Mouse (Mus musculus) yolk sac, embryonic 10.5 days (tissue): ENCODE results near the gene Strn3.

Source experiments
- DNase-seq: peaks from one replicate; pipeline ENCODE4 v3.0.0-alpha.2; 2017; ENCODE audit warnings: low spot score

The Strn3 gene

DNA sequence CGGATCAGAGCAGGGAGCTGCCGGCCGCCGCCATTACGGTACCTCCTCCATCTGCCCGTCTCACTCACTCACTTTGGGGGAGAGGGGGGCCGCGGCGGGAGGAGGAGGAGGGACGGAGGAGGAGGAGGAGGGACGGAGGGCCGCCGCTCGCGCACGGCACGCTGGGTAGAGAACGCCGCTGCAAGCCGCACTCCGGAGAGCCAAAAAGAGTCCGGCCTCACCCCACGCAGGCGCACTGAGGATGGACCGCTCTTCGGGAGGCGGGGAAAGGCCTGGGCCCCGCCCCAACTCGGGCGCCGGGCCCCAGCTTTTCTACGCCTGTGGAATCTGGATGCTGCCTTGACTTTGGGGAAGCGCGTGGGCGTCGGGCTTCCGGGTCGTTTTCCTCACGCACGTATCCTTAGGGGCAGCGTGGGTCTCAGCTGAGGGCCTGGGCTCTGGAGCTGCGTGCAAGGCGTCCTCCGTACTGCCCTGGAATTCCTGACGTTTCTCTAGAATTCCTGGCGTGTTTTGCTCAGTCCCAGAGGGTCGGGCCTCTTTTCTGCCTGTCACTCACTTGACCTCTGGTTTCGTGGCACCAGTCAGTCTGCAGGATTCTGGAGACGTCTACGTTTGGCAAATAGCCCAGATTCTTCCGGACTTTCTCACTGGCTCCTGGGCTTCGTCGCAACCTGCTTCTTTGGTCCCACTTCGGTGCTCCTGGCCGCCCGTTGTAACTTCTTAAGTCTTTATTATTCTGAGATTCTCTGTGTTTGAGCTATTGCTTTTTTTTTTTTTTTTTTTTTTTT is at the start of gene Strn3:
Strn3 (minus strand) TSS at position 53 of the 788 bp plus-strand sequence.
- peak; percentile 98 for DNase-seq

DNA sequence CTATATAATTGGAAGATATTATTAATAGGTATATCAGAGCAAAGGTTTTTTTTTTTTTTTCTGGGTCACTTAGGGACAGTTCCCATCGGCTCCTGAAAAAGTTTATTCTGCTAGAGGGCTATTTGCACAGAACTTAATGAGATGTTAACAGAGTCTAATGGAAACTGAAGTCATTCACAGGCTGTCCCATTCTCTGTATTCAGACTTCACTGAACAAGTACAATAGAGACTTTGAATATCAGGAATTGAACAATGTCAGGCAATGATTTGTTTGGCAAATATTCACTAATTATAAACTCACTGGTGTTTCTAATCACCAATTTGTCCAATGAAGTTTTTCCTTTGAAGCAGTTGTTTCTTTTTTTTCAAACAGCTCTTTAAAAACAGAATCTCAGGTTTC is 45.1 kb upstream of the Strn3 start:
- no peak for DNase-seq

DNA sequence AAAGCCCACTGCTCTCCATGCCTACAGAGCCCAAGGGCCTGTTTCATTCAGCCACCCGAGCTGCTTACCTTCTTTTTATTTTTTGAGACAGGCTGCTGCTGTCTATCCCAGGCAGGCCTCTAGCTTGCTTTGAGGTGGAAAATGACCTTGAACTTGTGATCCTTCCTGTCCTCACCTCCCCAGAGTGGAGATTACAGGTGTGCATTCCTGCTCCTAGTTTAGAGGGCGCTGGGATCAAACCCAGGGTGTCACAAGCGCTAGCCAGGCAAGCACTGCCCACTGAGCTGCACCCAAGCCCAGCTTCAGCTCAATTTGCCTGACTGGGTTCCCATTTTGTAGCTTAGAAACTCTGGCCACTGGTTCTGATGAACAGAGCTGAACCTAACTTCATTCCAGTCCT is 44.7 kb upstream of the Strn3 start:
- DNase-seq, result no peak

DNA sequence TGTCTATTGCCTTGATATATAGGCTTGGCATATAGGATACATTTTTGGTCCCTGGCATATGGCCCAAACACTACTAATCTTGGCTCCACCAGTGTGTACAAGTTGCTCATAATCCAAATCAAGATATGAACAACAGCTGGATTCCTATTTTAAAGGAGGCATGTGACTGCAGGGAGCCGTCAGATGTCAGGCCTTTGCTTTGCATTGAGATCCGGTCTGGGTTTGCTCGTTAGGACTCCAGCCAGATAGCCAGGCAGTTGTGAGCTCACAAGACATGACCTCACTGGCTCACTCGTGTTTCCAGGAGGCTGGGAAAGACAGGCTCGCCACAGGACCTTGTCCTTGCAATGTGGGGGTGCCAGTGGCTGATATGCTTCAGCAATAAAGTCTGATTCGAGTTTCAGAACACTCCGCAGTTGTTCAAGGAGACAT is 44.2 kb upstream of the Strn3 start:
- no peak for DNase-seq

DNA sequence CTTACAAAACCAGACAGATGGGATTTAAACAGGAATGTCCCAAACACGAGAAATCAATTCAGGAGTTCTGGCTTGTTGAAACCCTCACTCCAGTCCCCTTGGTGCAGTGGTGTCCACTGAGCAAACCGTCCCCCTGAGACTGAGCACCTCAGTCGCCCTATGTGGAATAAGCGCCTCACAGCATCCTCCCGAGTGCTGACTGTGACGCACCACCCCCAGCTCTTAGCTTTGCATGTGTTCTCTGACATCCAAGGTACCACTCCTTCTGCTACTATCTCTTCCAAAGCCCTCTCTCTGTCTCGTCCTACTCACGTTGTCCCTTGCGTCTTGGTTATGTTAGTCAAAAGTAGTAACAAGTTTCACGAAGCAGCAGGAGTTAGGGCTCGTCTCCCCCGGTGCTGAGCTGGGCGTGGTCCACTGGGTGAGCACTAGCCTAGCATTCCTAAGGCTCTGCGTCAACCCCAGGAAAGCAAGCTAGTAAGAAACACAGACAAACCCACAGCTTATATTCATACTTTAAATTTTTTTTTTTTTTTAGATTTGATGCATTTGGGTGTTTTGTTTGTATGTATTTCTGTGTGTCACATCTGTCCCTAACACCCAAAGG is 43.0 kb upstream of the Strn3 start:
- no peak for DNase-seq

DNA sequence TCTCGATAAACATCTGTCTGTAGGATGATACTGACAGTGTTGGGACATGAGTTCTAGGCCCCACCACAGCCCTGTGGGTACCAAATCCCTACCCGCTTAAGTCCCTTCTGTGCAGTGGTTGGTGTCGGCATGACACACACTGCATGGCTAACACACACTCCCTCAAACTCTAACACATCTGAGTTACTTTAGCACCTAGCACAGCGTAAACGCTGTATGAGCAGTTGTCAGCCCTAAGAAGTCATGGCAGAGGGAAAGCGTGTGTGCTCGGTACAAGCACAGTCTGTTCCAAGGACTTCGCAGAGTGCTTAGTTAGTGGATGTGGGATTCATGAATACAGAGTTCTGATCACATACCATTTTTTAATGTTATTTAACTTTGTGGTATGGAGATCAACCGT is 38.1 kb upstream of the Strn3 start:
- DNase-seq, result no peak

DNA sequence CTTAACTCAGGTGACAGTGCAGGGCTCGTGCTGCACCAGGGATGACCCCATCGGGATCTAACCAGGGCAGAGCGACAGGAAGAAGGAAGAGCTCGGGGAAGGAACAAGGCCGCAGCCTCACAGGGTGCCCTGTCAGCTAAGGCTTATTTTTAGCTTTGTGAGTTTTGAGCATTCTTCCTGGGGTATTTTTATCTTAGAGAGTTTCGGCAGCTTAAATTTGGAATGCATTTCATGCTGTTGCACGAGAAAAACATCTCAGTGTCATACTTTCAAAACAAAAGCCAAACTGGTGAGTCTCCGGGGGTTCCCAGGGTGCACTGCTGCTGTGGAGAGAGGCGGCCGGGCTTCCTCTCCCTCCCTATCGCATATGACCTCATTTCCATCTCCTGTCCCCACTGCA is 37.4 kb upstream of the Strn3 start:
- no peak for DNase-seq

DNA sequence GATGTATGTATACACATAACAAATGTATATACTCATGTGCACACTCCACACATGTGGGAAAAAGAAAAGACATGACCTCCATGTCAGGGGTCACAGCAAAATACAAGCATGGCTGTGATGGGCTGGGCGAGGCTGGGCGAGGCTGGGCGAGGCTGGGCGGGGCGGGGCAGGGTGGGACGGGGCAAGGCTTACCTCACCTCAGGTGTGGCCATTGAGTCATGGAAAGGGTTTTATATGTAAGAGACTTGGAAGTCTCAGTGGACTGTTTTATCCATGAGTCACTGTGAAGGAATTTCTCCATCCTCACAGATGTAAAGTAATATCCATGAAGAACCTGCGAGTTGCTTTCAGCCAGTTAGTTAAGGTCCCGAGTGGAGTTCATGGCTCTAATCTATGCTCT is 30.1 kb upstream of the Strn3 start:
- no peak for DNase-seq

DNA sequence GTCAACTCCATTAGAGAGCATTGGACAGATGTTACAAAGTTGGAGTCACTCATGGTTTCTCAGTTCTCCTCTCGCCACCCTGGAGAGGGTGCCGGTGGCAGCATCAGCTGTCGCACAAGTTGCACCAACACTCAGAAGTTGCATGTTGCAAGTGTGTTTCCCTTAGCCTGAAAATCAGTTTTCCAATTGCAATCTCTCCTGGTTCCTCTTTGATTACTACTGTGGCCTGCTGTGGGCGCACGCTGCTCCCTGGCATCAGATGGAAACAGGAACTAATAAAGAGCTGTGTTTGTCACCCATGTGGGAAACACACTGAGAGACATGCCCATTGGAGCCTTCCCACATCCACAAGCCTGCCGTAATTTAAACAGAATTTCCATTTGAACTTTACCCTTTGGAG is 26.9 kb upstream of the Strn3 start:
- no peak for DNase-seq

DNA sequence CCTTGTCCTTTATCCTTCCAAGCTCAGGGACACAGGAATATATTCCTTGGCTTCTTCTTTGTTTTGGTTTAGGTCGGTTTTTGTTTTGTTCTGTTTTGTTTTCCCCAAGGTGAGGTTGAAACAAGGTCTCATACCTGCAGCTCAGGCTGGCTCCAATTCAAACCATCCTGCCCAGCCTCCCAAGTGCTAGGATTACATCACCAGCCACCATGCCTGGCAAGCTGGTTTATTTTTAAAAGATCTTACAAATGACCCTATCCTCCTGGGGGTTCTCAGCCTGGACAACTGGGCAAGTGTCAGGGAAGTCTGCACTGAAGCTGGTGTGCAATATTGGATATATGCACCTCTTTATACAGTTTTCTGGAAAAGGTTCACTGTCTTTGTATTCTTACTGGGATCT is 21.0 kb upstream of the Strn3 start:
- DNase-seq, result no peak

DNA sequence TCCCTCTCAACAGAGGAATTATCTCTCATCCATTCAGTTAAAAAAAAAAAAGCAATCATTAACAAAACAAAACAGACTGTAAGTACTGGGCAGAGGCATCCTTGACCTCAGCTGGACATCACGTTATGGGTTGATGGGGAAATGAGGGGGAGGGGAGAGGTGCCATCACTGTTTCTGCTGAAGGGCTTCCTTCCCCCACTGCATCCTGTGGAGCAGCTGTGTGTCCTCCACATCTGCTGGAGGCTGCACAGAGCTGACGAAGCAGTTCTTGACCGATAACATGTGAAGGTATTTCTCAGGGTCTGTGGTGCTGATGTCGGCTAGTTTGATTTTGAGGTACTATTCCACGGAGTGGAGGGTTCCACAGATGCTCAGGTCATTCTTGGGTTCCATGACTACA is 18.5 kb upstream of the Strn3 start:
- DNase-seq, result no peak

DNA sequence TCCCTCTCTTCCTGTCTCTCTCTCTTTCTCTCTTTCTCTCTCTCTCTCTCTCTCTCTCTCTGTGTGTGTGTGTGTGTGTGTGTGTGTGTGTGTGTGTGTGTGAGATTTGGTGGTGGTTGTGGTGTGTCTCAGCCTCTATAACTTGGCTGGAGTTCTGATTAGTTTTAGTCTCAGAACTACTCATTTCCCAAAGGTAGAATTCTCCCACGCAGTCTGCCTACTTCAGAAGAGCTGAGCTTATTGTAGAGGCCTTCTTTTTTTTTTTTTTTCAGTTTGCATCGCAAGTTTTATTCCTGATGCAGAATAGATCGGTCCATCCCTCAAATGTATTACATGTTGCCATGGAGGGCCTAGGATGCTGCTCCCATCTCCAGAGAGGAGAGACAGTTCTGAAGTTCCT is 18.0 kb upstream of the Strn3 start:
- DNase-seq, result no peak

DNA sequence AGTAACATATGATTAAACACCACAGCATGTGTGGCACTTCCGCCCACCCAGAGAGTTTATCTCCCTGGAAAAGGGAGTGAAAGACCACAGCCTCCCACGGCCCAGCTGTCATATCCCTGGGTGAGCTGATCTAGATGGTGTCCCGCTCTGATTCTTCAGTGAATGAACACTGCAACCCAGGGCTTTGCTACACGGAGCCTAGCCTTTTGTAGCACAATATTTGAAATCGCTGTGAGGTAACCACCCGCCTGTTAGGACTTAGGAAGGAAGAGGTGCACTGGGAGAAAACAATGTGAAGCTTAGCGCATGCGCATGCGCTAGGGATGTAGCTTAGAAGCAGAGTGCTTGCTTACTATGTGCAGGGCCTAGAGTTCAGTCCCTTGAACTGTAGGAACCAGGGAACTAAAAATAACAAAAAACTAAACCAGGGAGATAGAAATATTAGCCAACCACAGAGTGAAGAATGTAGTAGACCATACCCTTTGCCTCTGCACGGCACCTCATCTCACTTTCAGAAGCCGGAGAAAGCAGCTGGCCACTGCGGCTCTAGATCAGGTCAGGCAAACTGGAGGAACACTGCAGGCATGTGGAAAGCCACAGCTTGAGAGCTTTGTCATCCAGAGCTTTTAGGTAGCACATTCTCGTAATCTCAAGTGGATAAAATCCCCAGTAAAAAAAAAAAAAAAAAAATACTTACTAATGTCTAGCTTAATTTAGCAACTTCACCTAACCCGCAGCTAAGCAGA is 17.4 kb upstream of the Strn3 start:
- DNase-seq, result no peak

DNA sequence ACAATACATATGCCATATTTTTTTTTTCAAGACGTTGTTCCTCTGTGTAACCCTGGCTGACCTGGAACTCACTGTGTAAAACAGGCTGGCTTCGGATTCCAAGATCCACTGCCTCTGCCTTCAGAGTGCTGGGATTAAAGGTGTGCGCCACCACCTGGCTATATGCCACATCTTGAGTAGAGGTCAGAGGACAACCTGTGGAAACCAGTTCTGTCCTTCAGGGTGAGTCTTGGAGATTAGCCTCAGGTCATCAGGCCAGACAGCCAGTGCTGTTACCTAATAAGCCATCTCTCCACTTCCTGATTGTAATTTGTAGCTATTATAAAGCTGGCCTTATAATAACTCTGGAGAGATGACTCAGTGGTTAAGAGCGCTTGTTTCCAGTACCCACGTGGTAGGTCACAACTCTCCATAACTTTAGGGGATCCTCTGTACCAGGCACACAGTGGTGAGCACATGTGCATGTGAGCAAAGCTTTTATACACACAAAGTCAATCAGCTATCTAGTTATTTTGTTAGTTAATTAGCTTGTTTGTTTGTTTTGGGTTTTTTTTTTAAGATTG is 15.1 kb upstream of the Strn3 start:
- DNase-seq, result peak; percentile 27

DNA sequence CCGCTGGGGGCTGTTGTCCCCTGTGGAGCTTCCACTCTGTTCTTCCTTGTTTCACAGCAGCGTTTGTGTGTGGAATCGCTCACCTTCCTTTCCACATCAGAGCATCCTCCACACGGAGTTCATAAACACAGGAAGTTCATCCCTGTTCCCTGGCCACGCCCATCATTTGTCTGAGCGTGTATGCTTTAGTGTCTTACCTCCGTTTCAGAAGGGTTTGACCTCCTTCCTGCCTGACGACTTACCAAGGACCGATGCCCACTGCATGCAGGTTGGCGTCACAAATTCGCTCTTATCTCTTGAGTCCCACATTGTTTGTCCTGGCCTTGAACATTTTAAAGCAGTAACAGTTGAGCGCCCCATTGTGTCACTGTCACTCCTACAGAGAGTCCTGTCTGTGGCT is 14.1 kb upstream of the Strn3 start:
- no peak for DNase-seq

DNA sequence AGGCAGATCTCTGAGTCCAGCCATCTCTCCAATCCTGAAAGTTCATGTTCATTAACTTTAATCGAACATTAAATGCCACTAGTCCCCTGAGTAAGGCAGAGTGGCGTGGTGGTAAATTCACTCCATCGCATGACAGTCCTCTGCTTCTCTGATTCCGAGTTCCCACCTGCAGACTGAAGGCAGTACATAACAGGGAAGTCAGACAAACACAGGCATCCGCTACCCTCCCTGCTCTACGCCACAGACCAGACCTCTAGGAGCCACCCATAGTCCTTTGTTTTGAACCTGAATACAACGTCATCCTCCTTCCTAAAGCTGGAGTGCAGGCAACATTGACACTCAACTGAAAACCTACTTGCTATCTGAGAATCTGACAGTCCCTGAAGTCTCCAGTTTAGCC is 12.9 kb upstream of the Strn3 start:
- DNase-seq, result no peak

DNA sequence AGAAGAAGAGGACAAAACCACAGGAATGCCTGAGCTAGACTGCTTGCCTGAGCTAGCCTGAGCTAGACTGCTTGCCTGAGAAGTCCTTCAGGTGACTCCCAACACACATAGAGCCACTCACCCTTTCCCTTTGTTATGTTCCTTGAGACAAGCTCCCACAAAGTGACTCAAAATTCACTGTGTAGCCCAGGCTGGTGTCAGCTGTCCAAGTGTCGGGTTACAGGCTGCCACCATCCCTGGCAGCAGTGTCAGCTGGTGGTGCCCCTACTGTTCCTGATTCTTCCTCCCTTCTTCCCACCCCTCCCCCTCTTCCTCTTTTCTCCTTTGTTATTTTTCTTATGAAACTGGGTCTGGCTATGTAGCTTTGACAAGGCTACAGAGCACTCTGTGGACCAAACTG is 12.2 kb upstream of the Strn3 start:
- DNase-seq, result no peak

DNA sequence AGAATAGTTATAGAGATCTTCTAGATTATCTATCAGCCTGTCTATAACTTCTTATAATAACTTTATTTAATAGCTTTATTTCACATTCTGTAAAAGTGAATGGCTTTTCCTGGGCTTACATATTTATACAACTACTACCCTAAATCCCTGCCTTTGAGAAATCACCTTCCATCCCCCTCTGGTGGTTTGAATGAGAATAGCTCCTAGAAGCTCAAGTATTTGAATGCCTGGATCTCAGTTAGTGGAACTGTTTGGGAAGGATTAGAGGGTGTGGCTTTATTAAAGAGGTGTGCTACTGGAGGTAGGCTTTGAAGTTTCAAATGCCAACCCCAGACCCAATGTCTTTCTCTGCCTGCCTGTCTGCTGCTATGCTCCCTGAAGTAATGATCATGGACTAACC is 10.0 kb upstream of the Strn3 start:
- no peak for DNase-seq

DNA sequence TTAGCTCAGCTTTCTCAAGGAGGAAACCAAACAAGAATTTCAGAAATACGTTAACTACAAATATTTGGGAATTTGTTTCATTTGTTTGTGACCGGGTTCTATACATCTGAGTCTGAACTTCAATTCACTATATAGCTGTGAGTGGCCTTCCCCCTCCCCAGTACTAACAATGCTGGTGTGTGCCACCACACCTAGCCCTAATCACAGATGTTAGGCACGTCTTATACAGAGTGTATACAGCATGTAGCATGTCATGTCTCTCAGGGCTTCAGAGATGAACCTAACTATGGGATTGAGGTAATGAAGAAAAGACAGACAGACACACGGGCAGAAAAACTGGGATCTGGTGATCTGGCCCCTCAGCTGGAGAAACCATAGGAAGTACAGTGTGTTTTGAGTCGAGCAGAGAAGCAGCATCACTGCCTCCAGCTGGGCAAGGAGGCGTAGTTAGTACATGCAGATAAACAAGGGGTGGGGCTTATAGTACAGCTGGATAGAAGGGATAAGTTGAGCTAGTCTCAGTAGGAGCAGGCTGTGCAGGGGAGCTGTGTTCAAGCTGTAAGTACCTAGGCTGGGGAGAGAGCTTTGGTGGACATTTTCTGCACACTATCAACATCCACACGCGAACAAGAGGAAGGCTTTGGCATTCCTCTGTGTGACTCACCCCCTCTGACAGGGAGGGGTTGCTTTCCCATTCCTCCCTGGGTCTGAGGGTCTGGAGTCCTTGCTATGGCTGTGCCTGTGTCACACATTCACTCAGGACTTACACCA is 8.1 kb upstream of the Strn3 start:
- DNase-seq, result peak; percentile 25

DNA sequence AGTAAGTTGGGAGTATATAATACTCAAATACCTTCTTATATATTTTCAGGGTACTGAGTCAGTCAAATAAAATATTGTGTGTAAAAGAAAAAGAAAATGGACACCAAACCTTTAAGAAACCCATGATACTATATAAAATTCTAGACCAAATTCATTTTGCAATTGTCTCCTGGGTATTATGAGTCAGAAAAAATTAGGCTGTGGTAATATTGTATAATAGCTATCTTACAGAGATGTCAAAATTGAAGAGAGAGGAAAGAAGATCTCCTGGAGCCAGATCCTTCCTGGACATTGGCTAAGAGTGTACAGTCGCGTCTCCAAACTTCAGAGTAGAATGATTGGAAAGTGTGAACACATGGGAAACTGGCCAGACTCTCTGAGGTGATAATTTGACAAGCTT is 4.5 kb upstream of the Strn3 start:
- no peak for DNase-seq

DNA sequence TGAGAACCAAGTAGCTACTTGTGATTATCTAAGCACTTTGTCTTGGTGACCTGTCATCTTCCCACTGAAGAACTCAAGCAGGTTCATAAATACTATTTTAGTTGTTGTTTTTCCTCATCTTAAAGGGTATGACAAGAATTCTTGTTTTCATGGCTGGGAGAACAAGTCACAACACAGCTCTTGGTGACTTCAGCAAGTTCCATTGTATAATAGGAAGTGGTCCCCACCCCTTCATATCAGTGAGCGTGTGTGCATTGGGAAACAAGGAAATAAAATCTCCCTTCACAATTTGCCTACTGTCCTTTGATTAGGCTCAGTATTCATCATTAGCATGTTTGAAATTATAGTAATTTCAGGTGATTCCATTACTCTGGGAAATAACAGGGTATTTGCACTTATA is 3.3 kb upstream of the Strn3 start:
- no peak for DNase-seq

DNA sequence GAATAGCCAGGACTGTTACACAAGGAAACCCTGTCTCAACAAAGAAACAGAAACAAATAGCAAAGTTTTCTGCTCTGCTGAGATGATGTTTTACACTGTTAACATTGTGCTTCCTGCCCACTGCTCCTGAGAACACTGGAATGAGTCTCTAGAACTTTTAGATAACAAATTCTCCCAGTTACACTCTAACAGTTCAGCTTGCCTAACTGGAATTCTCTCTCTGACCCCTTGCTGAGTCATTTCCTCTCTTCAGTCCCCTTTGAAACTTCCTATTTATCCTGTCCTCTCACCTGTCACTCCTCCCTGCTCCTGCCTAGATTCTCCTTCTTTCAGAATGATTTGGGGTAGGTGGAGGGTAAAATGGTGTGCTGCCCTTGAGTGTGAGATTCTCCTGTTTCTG is 2.4 kb upstream of the Strn3 start:
- DNase-seq, result peak; percentile 32
